Mouse (Mus musculus): ENCODE results near the gene Slc39a5.

DNA sequence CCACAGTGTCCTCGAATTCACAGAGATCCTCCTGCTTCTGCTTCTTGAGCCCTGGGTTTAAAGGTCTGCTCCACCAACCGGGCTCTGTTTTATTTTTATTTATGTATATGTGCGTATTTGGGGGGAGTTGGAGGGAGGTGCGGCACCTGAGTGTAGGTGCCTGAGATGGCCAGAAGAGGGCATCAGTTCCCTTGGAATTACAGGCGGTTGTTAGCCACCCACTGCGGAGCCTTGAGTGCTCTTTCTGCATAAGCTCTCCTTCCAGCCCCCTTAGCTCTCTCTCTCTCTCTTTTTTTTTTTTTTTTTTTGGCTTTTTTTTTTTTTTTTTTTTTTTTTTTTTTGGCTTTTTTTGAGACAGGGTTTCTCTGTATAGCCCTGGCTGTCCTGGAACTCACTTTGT is 26.6 kb downstream of the Slc39a5 start:
- TF ChIP-seq POLR2A (IDR thresholded peaks at IDR 0.05; ENCODE audit: low read depth, low read length) (no peak), CTCF (IDR thresholded peaks at IDR 0.05; ENCODE audit: extremely low read depth, insufficient read depth, insufficient read length, insufficient replicate concordance) (peak; percentile 5; the same call in 1 of the 2 replicates)

Measured in spleen, adult 2 months (tissue).